Mouse (Mus musculus): ENCODE data around the gene Hrc. TPM values are rescaled to one million over a fixed set of nuclear protein-coding genes. Genes with fewer than 3 reads are reported as not detected.
A peak's percentile ranks its signal among the peaks of the same experiment; 100 is the strongest.

Gene Hrc
- polyA plus RNA-seq, 1 experiment from 2014 or later, result 0.12 TPM

- peaks cover 36% of the 10 kb centered on the region for H3K36me3 ChIP-seq
- H3K4me1 ChIP-seq, result peaks cover 54% of the 10 kb centered on the region
- WGBS, result 9% methylated on average over 52 of the region's 52 CpGs
- no peak for DNase-seq (ENCODE audit: low spot score)
- peak overlapping the region; percentile 69; the same call in 1 of the 2 replicates for H3K27ac ChIP-seq (replicated peaks)
- H3K27me3 ChIP-seq (ENCODE audit: low read depth, poor library complexity, severe bottlenecking), result peaks cover 44% of the 10 kb centered on the region
- H3K9me3 ChIP-seq (replicated peaks), result no peaks in the 10 kb centered on the region
- peak overlapping the region; percentile 64 for H3K4me3 ChIP-seq
Measured at GRCm38 (mm10) chr7:45369836-45370474, 34.9 kb downstream of the Hrc start.

- peak within 1 kb of the TSS; percentile 69; the same call in 1 of the 2 replicates for H3K27ac ChIP-seq (replicated peaks)
- peaks cover 42% of the 10 kb centered on the region for H3K36me3 ChIP-seq
- H3K27me3 ChIP-seq (ENCODE audit: low read depth, poor library complexity, severe bottlenecking), result peaks cover 36% of the 10 kb centered on the region
- peak; percentile 88 for DNase-seq (ENCODE audit: low spot score)
- peaks cover 51% of the 10 kb centered on the region for H3K4me1 ChIP-seq
- peak within 1 kb of the TSS; percentile 64 for H3K4me3 ChIP-seq
- 12% methylated on average over 28 of the region's 28 CpGs for WGBS
- H3K9me3 ChIP-seq (replicated peaks), result no peaks in the 10 kb centered on the region
Measured at GRCm38 (mm10) chr7:45370475-45371311, 35.6 kb downstream of the Hrc start, which contains the start of gene Lin7b. Gene Lin7b, minus strand, starts transcription at chr7:45370583.

GRCm38 (mm10) chr7:45372371-45372770 lies 37.3 kb downstream of the Hrc start:
- no peak overlapping the region for H3K27ac ChIP-seq (replicated peaks)
- WGBS, result 85% methylated on average over 5 of the region's 5 CpGs
- no peaks in the 10 kb centered on the region for H3K9me3 ChIP-seq (replicated peaks)
- peaks cover 39% of the 10 kb centered on the region for H3K4me1 ChIP-seq
- DNase-seq (ENCODE audit: low spot score), result no peak
- no peak overlapping the region for H3K4me3 ChIP-seq
- H3K36me3 ChIP-seq, result peaks cover 59% of the 10 kb centered on the region
- H3K27me3 ChIP-seq (ENCODE audit: low read depth, poor library complexity, severe bottlenecking), result peaks cover 30% of the 10 kb centered on the region

- no peak for DNase-seq (ENCODE audit: low spot score)
- H3K4me3 ChIP-seq, result no peak overlapping the region
- peaks cover 81% of the 10 kb centered on the region for H3K36me3 ChIP-seq
- 97% methylated on average over 8 of the region's 8 CpGs for WGBS
- H3K27ac ChIP-seq (replicated peaks), result no peak overlapping the region
- H3K27me3 ChIP-seq (ENCODE audit: low read depth, poor library complexity, severe bottlenecking), result peaks cover 10% of the 10 kb centered on the region
- peaks cover 20% of the 10 kb centered on the region for H3K4me1 ChIP-seq
- H3K9me3 ChIP-seq (replicated peaks), result no peaks in the 10 kb centered on the region
Measured at GRCm38 (mm10) chr7:45374620-45375019, 39.5 kb downstream of the Hrc start.

GRCm38 (mm10) chr7:45376057-45376456 lies 41.0 kb downstream of the Hrc start:
- Histone ChIP-seq H3K27ac (replicated peaks) (no peak overlapping the region), H3K4me3 (no peak overlapping the region), H3K27me3 (ENCODE audit: low read depth, poor library complexity, severe bottlenecking) (no peaks in the 10 kb centered on the region), H3K9me3 (replicated peaks) (no peaks in the 10 kb centered on the region), H3K4me1 (peaks cover 6% of the 10 kb centered on the region), H3K36me3 (peaks cover 94% of the 10 kb centered on the region)
- DNase-seq (ENCODE audit: low spot score), result no peak
- 95% methylated on average over 1 of the region's 1 CpGs for WGBS

GRCm38 (mm10) chr7:45386077-45386476 lies 51.0 kb downstream of the Hrc start:
- H3K27ac ChIP-seq (replicated peaks), result no peak overlapping the region
- H3K36me3 ChIP-seq, result peaks cover 100% of the 10 kb centered on the region
- H3K4me1 ChIP-seq, result no peaks in the 10 kb centered on the region
- H3K4me3 ChIP-seq, result no peak overlapping the region
- DNase-seq (ENCODE audit: low spot score), result no peak
- WGBS, result 91% methylated on average over 3 of the region's 3 CpGs
- no peaks in the 10 kb centered on the region for H3K9me3 ChIP-seq (replicated peaks)
- H3K27me3 ChIP-seq (ENCODE audit: low read depth, poor library complexity, severe bottlenecking), result no peaks in the 10 kb centered on the region

Other genes with a start within 250 kb of the Hrc start
- gene Rcn3, start 243.1 kb upstream of the Hrc start, polyA plus RNA-seq (2016; fragmentation: Nextera tagmentation; extraction: Ambion mirVana), result 122 and 128 TPM in 2 replicates
- 12.0 and 15.3 TPM in 2 replicates for gene Fcgrt, start 231.4 kb upstream of the Hrc start, polyA plus RNA-seq (2016; fragmentation: Nextera tagmentation; extraction: Ambion mirVana)
- 1,493 and 1,787 TPM in 2 replicates for gene Rps11, start 210.9 kb upstream of the Hrc start, polyA plus RNA-seq (2016; fragmentation: Nextera tagmentation; extraction: Ambion mirVana)
- gene Rpl13a, start 206.5 kb upstream of the Hrc start, polyA plus RNA-seq (2016; fragmentation: Nextera tagmentation; extraction: Ambion mirVana), result 1,083 and 1,243 TPM in 2 replicates
- gene Gm45713, start 199.1 kb upstream of the Hrc start, polyA plus RNA-seq (2016; fragmentation: Nextera tagmentation; extraction: Ambion mirVana), result 0.11 and 0.19 TPM in 2 replicates
- 1.1 and 1.4 TPM in 2 replicates for gene Flt3l, start 198.9 kb upstream of the Hrc start, polyA plus RNA-seq (2016; fragmentation: Nextera tagmentation; extraction: Ambion mirVana)
- 108 and 111 TPM in 2 replicates for gene Pih1d1, start 181.0 kb upstream of the Hrc start, polyA plus RNA-seq (2016; fragmentation: Nextera tagmentation; extraction: Ambion mirVana)
- 45.7 and 51.2 TPM in 2 replicates for gene Aldh16a1, start 180.7 kb upstream of the Hrc start, polyA plus RNA-seq (2016; fragmentation: Nextera tagmentation; extraction: Ambion mirVana)
- gene Slc17a7, start 171.3 kb upstream of the Hrc start, polyA plus RNA-seq (2016; fragmentation: Nextera tagmentation; extraction: Ambion mirVana), result 0.25 and 0.52 TPM in 2 replicates
- gene Gfy, start 155.7 kb upstream of the Hrc start, polyA plus RNA-seq (2016; fragmentation: Nextera tagmentation; extraction: Ambion mirVana), result not detected in 2 replicates
- not detected in 2 replicates for gene Pth2, start 154.3 kb upstream of the Hrc start, polyA plus RNA-seq (2016; fragmentation: Nextera tagmentation; extraction: Ambion mirVana)
- 0.73 and 0.88 TPM in 2 replicates for gene Ccdc155, start 130.4 kb upstream of the Hrc start, polyA plus RNA-seq (2016; fragmentation: Nextera tagmentation; extraction: Ambion mirVana)
- 0.72 and 1.4 TPM in 2 replicates for gene Dkkl1, start 123.1 kb upstream of the Hrc start, polyA plus RNA-seq (2016; fragmentation: Nextera tagmentation; extraction: Ambion mirVana)
- 365 and 367 TPM in 2 replicates for gene Tead2, start 119.5 kb upstream of the Hrc start, polyA plus RNA-seq (2016; fragmentation: Nextera tagmentation; extraction: Ambion mirVana)
- gene Cd37, start 96.2 kb upstream of the Hrc start, polyA plus RNA-seq (2016; fragmentation: Nextera tagmentation; extraction: Ambion mirVana), result 0.43 and 0.65 TPM in 2 replicates
- 0.07 TPM in 1 of 2 replicates, not detected in the other for gene Slc6a16, start 94.2 kb upstream of the Hrc start, polyA plus RNA-seq (2016; fragmentation: Nextera tagmentation; extraction: Ambion mirVana)
- gene Slc6a21, start 57.8 kb upstream of the Hrc start, polyA plus RNA-seq (2016; fragmentation: Nextera tagmentation; extraction: Ambion mirVana), result not detected in 2 replicates
- gene Trpm4, start 1.5 kb upstream of the Hrc start, polyA plus RNA-seq (2016; fragmentation: Nextera tagmentation; extraction: Ambion mirVana), result 7.0 and 9.6 TPM in 2 replicates
- gene Ppfia3, start 31.7 kb downstream of the Hrc start, polyA plus RNA-seq (2016; fragmentation: Nextera tagmentation; extraction: Ambion mirVana), result 6.4 and 7.4 TPM in 2 replicates
- gene Lin7b, start 35.3 kb downstream of the Hrc start, polyA plus RNA-seq (2016; fragmentation: Nextera tagmentation; extraction: Ambion mirVana), result 1.0 and 1.4 TPM in 2 replicates
- 254 and 268 TPM in 2 replicates for gene Snrnp70, start 60.5 kb downstream of the Hrc start, polyA plus RNA-seq (2016; fragmentation: Nextera tagmentation; extraction: Ambion mirVana)
- not detected in 2 replicates for gene Kcna7, start 70.4 kb downstream of the Hrc start, polyA plus RNA-seq (2016; fragmentation: Nextera tagmentation; extraction: Ambion mirVana)
- 0.51 and 0.61 TPM in 2 replicates for gene Ntf5, start 78.4 kb downstream of the Hrc start, polyA plus RNA-seq (2016; fragmentation: Nextera tagmentation; extraction: Ambion mirVana)
- not detected in 2 replicates for gene Lhb, start 85.5 kb downstream of the Hrc start, polyA plus RNA-seq (2016; fragmentation: Nextera tagmentation; extraction: Ambion mirVana)
- gene Gys1, start 99.6 kb downstream of the Hrc start, polyA plus RNA-seq (2016; fragmentation: Nextera tagmentation; extraction: Ambion mirVana), result 41.7 and 41.9 TPM in 2 replicates
- 202 and 222 TPM in 2 replicates for gene Ruvbl2, start 102.8 kb downstream of the Hrc start, polyA plus RNA-seq (2016; fragmentation: Nextera tagmentation; extraction: Ambion mirVana)
- gene Ftl1, start 124.6 kb downstream of the Hrc start, polyA plus RNA-seq (2016; fragmentation: Nextera tagmentation; extraction: Ambion mirVana), result 5,695 and 6,139 TPM in 2 replicates
- 240 and 265 TPM in 2 replicates for gene Bax, start 131.6 kb downstream of the Hrc start, polyA plus RNA-seq (2016; fragmentation: Nextera tagmentation; extraction: Ambion mirVana)
- gene Tulp2, start 146.6 kb downstream of the Hrc start, polyA plus RNA-seq (2016; fragmentation: Nextera tagmentation; extraction: Ambion mirVana), result 0.15 and 0.21 TPM in 2 replicates
- 0.34 TPM in 1 of 2 replicates, not detected in the other for gene Gm45808, start 151.5 kb downstream of the Hrc start, polyA plus RNA-seq (2016; fragmentation: Nextera tagmentation; extraction: Ambion mirVana)
- 6.0 and 6.8 TPM in 2 replicates for gene Dhdh, start 153.5 kb downstream of the Hrc start, polyA plus RNA-seq (2016; fragmentation: Nextera tagmentation; extraction: Ambion mirVana)
- 105 and 112 TPM in 2 replicates for gene Nucb1, start 175.1 kb downstream of the Hrc start, polyA plus RNA-seq (2016; fragmentation: Nextera tagmentation; extraction: Ambion mirVana)
- gene Ppp1r15a, start 191.0 kb downstream of the Hrc start, polyA plus RNA-seq (2016; fragmentation: Nextera tagmentation; extraction: Ambion mirVana), result 15.0 and 18.6 TPM in 2 replicates
- 0.78 and 1.1 TPM in 2 replicates for gene Plekha4, start 191.0 kb downstream of the Hrc start, polyA plus RNA-seq (2016; fragmentation: Nextera tagmentation; extraction: Ambion mirVana)
- 0.43 and 0.55 TPM in 2 replicates for gene Hsd17b14, start 219.6 kb downstream of the Hrc start, polyA plus RNA-seq (2016; fragmentation: Nextera tagmentation; extraction: Ambion mirVana)
- 32.2 and 38.2 TPM in 2 replicates for gene Bcat2, start 234.9 kb downstream of the Hrc start, polyA plus RNA-seq (2016; fragmentation: Nextera tagmentation; extraction: Ambion mirVana)